8 mouse cellular contexts compared by ENCODE assay signal in genomic region chr9:45953511-45954293, GRCm38 (mm10). TPM values are rescaled to one million over a fixed set of nuclear protein-coding genes. Genes with fewer than 3 reads are reported as not detected.
DNase-seq lines count a peak whose midpoint lies in the region; ATAC-seq and TF ChIP-seq lines count a peak whose summit lies in the region.

No protein-coding gene starts in this region.

- H3K9me3 ChIP-seq in ES-Bruce4 (replicated peaks; ENCODE audit: control insufficient read depth, insufficient read depth, low read length, poor library complexity, severe bottlenecking) = no peaks in the 10 kb centered on the region
- no peaks in the 10 kb centered on the region for H3K9me3 ChIP-seq in forebrain, embryonic 13.5 days (replicated peaks)
- H3K9me3 ChIP-seq in limb, embryonic 13.5 days = no peaks in the 10 kb centered on the region

- H3K36me3 ChIP-seq in ES-Bruce4 (ENCODE audit: control insufficient read depth, insufficient read depth, low read length, poor library complexity, severe bottlenecking) = 0 out of 2 replicates have a peak, but pooled peaks cover 5% of the 10 kb centered on the region
- peaks cover 31% of the 10 kb centered on the region for H3K36me3 ChIP-seq in forebrain, embryonic 13.5 days (ENCODE audit: poor library complexity, severe bottlenecking)
- peaks cover 39% of the 10 kb centered on the region for H3K36me3 ChIP-seq in limb, embryonic 13.5 days
- peaks cover 23% of the 10 kb centered on the region for H3K36me3 ChIP-seq in myocyte (ENCODE audit: control insufficient read depth, insufficient read depth)

- TF ChIP-seq CTCF in ES-Bruce4 (IDR thresholded peaks at IDR 0.05; ENCODE audit: low read depth, low read length) = no peak

- WGBS in forebrain, embryonic 13.5 days = 65% methylated on average over 13 of the region's 13 CpGs
- WGBS in limb, embryonic 13.5 days = 54% methylated on average over 13 of the region's 13 CpGs

- no peak for TF ChIP-seq EP300 in ES-Bruce4 (IDR thresholded peaks at IDR 0.05; ENCODE audit: insufficient read depth, low read depth, low read length)

- H3ac ChIP-seq in myocyte (ENCODE audit: control insufficient read depth, insufficient read length) = peak overlapping the region; percentile 83

- peak overlapping the region; percentile 79 for H3K9ac ChIP-seq in ES-Bruce4 (ENCODE audit: low read depth, poor library complexity, severe bottlenecking)
- H3K9ac ChIP-seq in forebrain, embryonic 13.5 days = peak overlapping the region; percentile 89
- H3K9ac ChIP-seq in limb, embryonic 13.5 days = peak overlapping the region; percentile 93

- peak overlapping the region; percentile 96 for H3K4me2 ChIP-seq in forebrain, embryonic 13.5 days
- H3K4me2 ChIP-seq in limb, embryonic 13.5 days (replicated peaks) = peak overlapping the region; percentile 91
- H3K4me2 ChIP-seq in myocyte (ENCODE audit: low read depth) = peak overlapping the region; percentile 94

- no peak overlapping the region for H3K27ac ChIP-seq in ES-Bruce4 (ENCODE audit: insufficient read depth, low read length)
- no peak overlapping the region for H3K27ac ChIP-seq in forebrain, embryonic 13.5 days
- peak overlapping the region; percentile 86 for H3K27ac ChIP-seq in limb, embryonic 13.5 days

- intact Hi-C loops in gastrocnemius, postnatal 36 days (cut with DNase I) = no loop called here
- intact Hi-C loops in left cerebral cortex, postnatal 10 days (cut with DNase I) = no loop called here

- peaks cover 17% of the 10 kb centered on the region for H3K79me2 ChIP-seq in myocyte (ENCODE audit: control insufficient read depth, insufficient read depth)

- peak; percentile 9 for DNase-seq in gastrocnemius, postnatal 25 days
- DNase-seq in gastrocnemius, postnatal 36 days = no peak
- no peak for DNase-seq in retina, postnatal 1 day
- no peak for DNase-seq in left cerebral cortex, postnatal 10 days (ENCODE audit: extremely low spot score in 1 of 2, low spot score in 2 of 2)

- TF ChIP-seq POLR2A in ES-Bruce4 (IDR thresholded peaks at IDR 0.05; ENCODE audit: insufficient read depth, low read length) (no peak), myocyte (IDR thresholded peaks at IDR 0.05; ENCODE audit: insufficient read length, low read depth) (no peak)

- no peaks in the 10 kb centered on the region for H3K4me1 ChIP-seq in ES-Bruce4 (ENCODE audit: control insufficient read depth, insufficient read depth, low read length)
- peaks cover 44% of the 10 kb centered on the region for H3K4me1 ChIP-seq in forebrain, embryonic 13.5 days
- peaks cover 29% of the 10 kb centered on the region for H3K4me1 ChIP-seq in limb, embryonic 13.5 days

- H3K4me3 ChIP-seq in ES-Bruce4 (ENCODE audit: low read depth, low read length) (peak overlapping the region; percentile 67), myocyte (peak overlapping the region; percentile 73)
- H3K4me3 ChIP-seq in forebrain, embryonic 13.5 days = peak overlapping the region; percentile 91
- H3K4me3 ChIP-seq in limb, embryonic 13.5 days = peak overlapping the region; percentile 82

- ATAC-seq in forebrain, embryonic 13.5 days = no peak
- ATAC-seq in limb, embryonic 13.5 days (ENCODE audit: low FRiP score, low read depth) = no peak

- H3K27me3 ChIP-seq in ES-Bruce4 (ENCODE audit: control insufficient read depth, insufficient read depth, low read length, poor library complexity, severe bottlenecking) (no peaks in the 10 kb centered on the region), myocyte (ENCODE audit: control insufficient read depth, insufficient read depth, insufficient read length) (no peaks in the 10 kb centered on the region)
- no peaks in the 10 kb centered on the region for H3K27me3 ChIP-seq in forebrain, embryonic 13.5 days
- H3K27me3 ChIP-seq in limb, embryonic 13.5 days = no peaks in the 10 kb centered on the region

TF ChIP-seq in myocyte, 11 proteins besides CTCF, POLR2A, EP300 and RAD21:
- TF ChIP-seq POLR2AphosphoS2 (IDR thresholded peaks at IDR 0.05; ENCODE audit: insufficient read length, low read depth) (no peak), E2F4 (IDR thresholded peaks at IDR 0.05; ENCODE audit: insufficient read depth) (no peak), TCF12 (IDR thresholded peaks at IDR 0.05; ENCODE audit: insufficient read depth, poor library complexity, severe bottlenecking) (no peak), MAX (IDR thresholded peaks at IDR 0.05; ENCODE audit: low read depth) (no peak), CEBPB (IDR thresholded peaks at IDR 0.05; ENCODE audit: insufficient read depth, poor library complexity, severe bottlenecking) (no peak), SRF (IDR thresholded peaks at IDR 0.05; ENCODE audit: control insufficient read depth, insufficient read length, low read depth) (no peak), USF1 (IDR thresholded peaks at IDR 0.05; ENCODE audit: low read depth) (no peak), REST (IDR thresholded peaks at IDR 0.05; ENCODE audit: insufficient read depth, insufficient read length) (no peak), MYOD1 (IDR thresholded peaks at IDR 0.05; ENCODE audit: control insufficient read depth in 1 of 3, insufficient read length in 2 of 3, low read depth in 2 of 3) (no peak), TCF3 (IDR thresholded peaks at IDR 0.05; ENCODE audit: insufficient read length, low read depth) (no peak), MYOG (IDR thresholded peaks at IDR 0.05; ENCODE audit: control insufficient read depth in 1 of 3, insufficient read depth in 1 of 3, insufficient read length in 2 of 3, low read depth in 2 of 3) (no peak)

RNA-seq across cellular contexts. Expression of gene Sidt2, which starts 1.4 kb away (rescaled TPM):
- 10 to 100 TPM; 67.9 to 70.2 TPM for total RNA-seq in gastrocnemius, postnatal 25 days (2021)
- 10 to 100 TPM; 61.1 to 74.9 TPM for total RNA-seq in gastrocnemius, postnatal 36 days (2021)
- polyA plus RNA-seq in ES-Bruce4 (2011; ENCODE audit: insufficient read depth, insufficient read length, low read depth, missing spikeins) (89.9 and 93.6 TPM in 2 replicates), myocyte (2012; fragmentation: generic; extraction: Trizol) (59.9 TPM)
- 22.6 and 26.3 TPM in 2 replicates for polyA plus RNA-seq in forebrain, embryonic 13.5 days (2015; fragmentation: Nextera tagmentation; extraction: Ambion mirVana)
- polyA plus RNA-seq in limb, embryonic 13.5 days (2015; fragmentation: Nextera tagmentation; extraction: Ambion mirVana) = 40.0 and 40.2 TPM in 2 replicates
- total RNA-seq in left cerebral cortex, postnatal 10 days (2021) = 100 to 1,000 TPM; 104 to 115 TPM

RNA-seq across cellular contexts. Expression of gene Tagln, which starts 17.8 kb away (rescaled TPM):
- 100 to 1,000 TPM in 1 of 2 experiments, 10 to 100 TPM in 1; 37.7 to 102 TPM for total RNA-seq in gastrocnemius, postnatal 25 days (2021)
- 10 to 100 TPM; 23.0 to 32.1 TPM for total RNA-seq in gastrocnemius, postnatal 36 days (2021)
- polyA plus RNA-seq in ES-Bruce4 (2011; ENCODE audit: insufficient read depth, insufficient read length, low read depth, missing spikeins) = 222 and 250 TPM in 2 replicates
- 2.5 and 3.1 TPM in 2 replicates for polyA plus RNA-seq in forebrain, embryonic 13.5 days (2015; fragmentation: Nextera tagmentation; extraction: Ambion mirVana)
- polyA plus RNA-seq in limb, embryonic 13.5 days (2015; fragmentation: Nextera tagmentation; extraction: Ambion mirVana) = 17.3 and 19.1 TPM in 2 replicates
- polyA plus RNA-seq in myocyte (2012; fragmentation: generic; extraction: Trizol) = 142 TPM
- total RNA-seq in left cerebral cortex, postnatal 10 days (2021) = 10 to 100 TPM in 1 of 2 experiments, 1 to 10 TPM in 1; 9.7 to 11.1 TPM

RNA-seq across cellular contexts. Expression of gene Rnf214, which starts 47.0 kb away (rescaled TPM):
- 10 to 100 TPM; 20.6 to 22.7 TPM for total RNA-seq in gastrocnemius, postnatal 25 days (2021)
- 10 to 100 TPM; 21.6 to 24.7 TPM for total RNA-seq in gastrocnemius, postnatal 36 days (2021)
- polyA plus RNA-seq in ES-Bruce4 (2011; ENCODE audit: insufficient read depth, insufficient read length, low read depth, missing spikeins) = 40.5 and 43.0 TPM in 2 replicates
- polyA plus RNA-seq in forebrain, embryonic 13.5 days (2015; fragmentation: Nextera tagmentation; extraction: Ambion mirVana) = 92.9 and 94.3 TPM in 2 replicates
- 66.7 and 70.6 TPM in 2 replicates for polyA plus RNA-seq in limb, embryonic 13.5 days (2015; fragmentation: Nextera tagmentation; extraction: Ambion mirVana)
- polyA plus RNA-seq in myocyte (2012; fragmentation: generic; extraction: Trizol) = 14.6 TPM
- 10 to 100 TPM; 73.9 to 76.4 TPM for total RNA-seq in left cerebral cortex, postnatal 10 days (2021)

RNA-seq across cellular contexts. Expression of gene Pcsk7, which starts 47.4 kb away (rescaled TPM):
- 10 to 100 TPM in 1 of 2 experiments, 1 to 10 TPM in 1; 9.6 to 10.0 TPM for total RNA-seq in gastrocnemius, postnatal 25 days (2021)
- total RNA-seq in gastrocnemius, postnatal 36 days (2021) = 10 to 100 TPM in 1 of 2 experiments, 1 to 10 TPM in 1; 9.4 to 10.5 TPM
- polyA plus RNA-seq in ES-Bruce4 (2011; ENCODE audit: insufficient read depth, insufficient read length, low read depth, missing spikeins) (9.2 and 9.8 TPM in 2 replicates), myocyte (2012; fragmentation: generic; extraction: Trizol) (17.2 TPM)
- 20.1 and 24.9 TPM in 2 replicates for polyA plus RNA-seq in forebrain, embryonic 13.5 days (2015; fragmentation: Nextera tagmentation; extraction: Ambion mirVana)
- polyA plus RNA-seq in limb, embryonic 13.5 days (2015; fragmentation: Nextera tagmentation; extraction: Ambion mirVana) = 21.8 and 23.5 TPM in 2 replicates
- total RNA-seq in left cerebral cortex, postnatal 10 days (2021) = 10 to 100 TPM; 26.2 to 26.6 TPM

RNA-seq across cellular contexts. Expression of gene Pafah1b2, which starts 58.8 kb away (rescaled TPM):
- total RNA-seq in gastrocnemius, postnatal 25 days (2021) = 10 to 100 TPM; 27.8 to 32.2 TPM
- total RNA-seq in gastrocnemius, postnatal 36 days (2021) = 10 to 100 TPM; 24.7 to 26.8 TPM
- polyA plus RNA-seq in ES-Bruce4 (2011; ENCODE audit: insufficient read depth, insufficient read length, low read depth, missing spikeins) (76.6 and 77.0 TPM in 2 replicates), myocyte (2012; fragmentation: generic; extraction: Trizol) (86.8 TPM)
- polyA plus RNA-seq in forebrain, embryonic 13.5 days (2015; fragmentation: Nextera tagmentation; extraction: Ambion mirVana) = 277 and 295 TPM in 2 replicates
- polyA plus RNA-seq in limb, embryonic 13.5 days (2015; fragmentation: Nextera tagmentation; extraction: Ambion mirVana) = 201 and 218 TPM in 2 replicates
- 100 to 1,000 TPM; 223 to 224 TPM for total RNA-seq in left cerebral cortex, postnatal 10 days (2021)
